Mouse (Mus musculus): ENCODE results near the gene Slc1a7.

Gene Slc1a7

GRCm38 (mm10) chr4:108015067-108015765, 47.1 kb downstream of the Slc1a7 start:
- no peak for DNase-seq (ENCODE audit: low spot score)

GRCm38 (mm10) chr4:108016321-108016720, 48.2 kb downstream of the Slc1a7 start:
- no peak for DNase-seq (ENCODE audit: low spot score)

- DNase-seq (ENCODE audit: low spot score), result no peak
These were observed 49.7 kb downstream of the Slc1a7 start for GRCm38 (mm10) chr4:108017839-108018238.

GRCm38 (mm10) chr4:108018241-108018923, 50.2 kb downstream of the Slc1a7 start:
- no peak for DNase-seq (ENCODE audit: low spot score)

- DNase-seq (ENCODE audit: low spot score), result peak; percentile 60
These were observed 51.1 kb downstream of the Slc1a7 start for GRCm38 (mm10) chr4:108018961-108019921.

- DNase-seq (ENCODE audit: low spot score), result no peak
These were observed 52.0 kb downstream of the Slc1a7 start for GRCm38 (mm10) chr4:108020178-108020577.

GRCm38 (mm10) chr4:108023186-108023585, 55.1 kb downstream of the Slc1a7 start:
- no peak for DNase-seq (ENCODE audit: low spot score)

- no peak for DNase-seq (ENCODE audit: low spot score)
These were observed 56.5 kb downstream of the Slc1a7 start for GRCm38 (mm10) chr4:108024641-108025040.

- no peak for DNase-seq (ENCODE audit: low spot score)
These were observed 57.1 kb downstream of the Slc1a7 start for GRCm38 (mm10) chr4:108025269-108025668.

- no peak for DNase-seq (ENCODE audit: low spot score)
These were observed 58.1 kb downstream of the Slc1a7 start for GRCm38 (mm10) chr4:108026193-108026592.

GRCm38 (mm10) chr4:108030888-108031501, 62.9 kb downstream of the Slc1a7 start:
- peak; percentile 26 for DNase-seq (ENCODE audit: low spot score)

- DNase-seq (ENCODE audit: low spot score), result peak; percentile 39
These were observed 63.6 kb downstream of the Slc1a7 start for GRCm38 (mm10) chr4:108031502-108032351.

GRCm38 (mm10) chr4:108032352-108032849, 64.3 kb downstream of the Slc1a7 start:
- no peak for DNase-seq (ENCODE audit: low spot score)

GRCm38 (mm10) chr4:108033041-108033764, 65.1 kb downstream of the Slc1a7 start:
- no peak for DNase-seq (ENCODE audit: low spot score)

GRCm38 (mm10) chr4:108037027-108037426, 68.9 kb downstream of the Slc1a7 start:
- DNase-seq (ENCODE audit: low spot score), result no peak

GRCm38 (mm10) chr4:108045136-108046107, 77.3 kb downstream of the Slc1a7 start:
- DNase-seq (ENCODE audit: low spot score), result no peak

- no peak for DNase-seq (ENCODE audit: low spot score)
These were observed 78.0 kb downstream of the Slc1a7 start for GRCm38 (mm10) chr4:108046136-108046535.

GRCm38 (mm10) chr4:108051687-108052274, 83.6 kb downstream of the Slc1a7 start:
- no peak for DNase-seq (ENCODE audit: low spot score)

Data from retina, embryonic 14.5 days (tissue).